ENCODE assay signal across 17 mouse cellular contexts in genomic region chr16:30787351-30787750, GRCm38 (mm10).
DNase-seq lines count a peak whose midpoint lies in the region; ATAC-seq and TF ChIP-seq lines count a peak whose summit lies in the region.
"Had no signal": no experiment of that assay in that cellular context is flagged by ENCODE, and none has a peak within 500 bp of the region (broad histone marks: within the 10 kb centered on the region; RNA-seq: fewer than 3 reads in every experiment).

No protein-coding gene starts in this region.

- H3K36me3 ChIP-seq in heart, embryonic 10.5 days = no peaks in the 10 kb centered on the region
- H3K36me3 ChIP-seq in heart, embryonic 11.5 days (ENCODE audit: control insufficient read depth, insufficient read depth, low read length) = no peaks in the 10 kb centered on the region
- no peaks in the 10 kb centered on the region for H3K36me3 ChIP-seq in lung, postnatal 0 days (ENCODE audit: insufficient read depth, low read length)
- no peaks in the 10 kb centered on the region for H3K36me3 ChIP-seq in embryonic facial prominence, embryonic 10.5 days (replicated peaks)
- no peaks in the 10 kb centered on the region for H3K36me3 ChIP-seq in liver, postnatal 0 days (replicated peaks; ENCODE audit: insufficient read depth, low read length)
- H3K36me3 ChIP-seq: embryonic facial prominence, embryonic 13.5 days; forebrain, embryonic 15.5 days; hindbrain, embryonic 15.5 days; limb, embryonic 15.5 days; midbrain, embryonic 10.5 days had no signal

- H3K4me2 ChIP-seq in heart, embryonic 11.5 days = no peak overlapping the region
- H3K4me2 ChIP-seq in lung, postnatal 0 days (replicated peaks; ENCODE audit: low read depth, low read length) = no peak overlapping the region
- H3K4me2 ChIP-seq in liver, postnatal 0 days (ENCODE audit: low read depth, low read length) = no peak overlapping the region
- H3K4me2 ChIP-seq: embryonic facial prominence, embryonic 13.5 days; forebrain, embryonic 15.5 days; hindbrain, embryonic 15.5 days; limb, embryonic 15.5 days had no signal

- TF ChIP-seq EP300 in lung, postnatal 0 days (IDR thresholded peaks at IDR 0.05) = no peak
- TF ChIP-seq EP300 in liver, postnatal 0 days (IDR thresholded peaks at IDR 0.05; ENCODE audit: low read depth) = no peak

- WGBS in heart, embryonic 10.5 days = 82% methylated on average over 1 of the region's 1 CpGs
- 76% methylated on average over 1 of the region's 1 CpGs for WGBS in heart, embryonic 11.5 days (ENCODE audit: insufficient replicate concordance)
- 71% methylated on average over 1 of the region's 1 CpGs for WGBS in lung, postnatal 0 days
- WGBS in embryonic facial prominence, embryonic 10.5 days = 86% methylated on average over 1 of the region's 1 CpGs
- WGBS in liver, postnatal 0 days (ENCODE audit: insufficient replicate concordance) = 86% methylated on average over 1 of the region's 1 CpGs

- peaks cover 56% of the 10 kb centered on the region for H3K4me1 ChIP-seq in heart, embryonic 10.5 days
- H3K4me1 ChIP-seq in heart, embryonic 11.5 days (ENCODE audit: control insufficient read depth, insufficient read depth, low read length) = peaks cover 45% of the 10 kb centered on the region
- peaks cover 21% of the 10 kb centered on the region; the same call in 1 of the 2 replicates for H3K4me1 ChIP-seq in lung, postnatal 0 days (ENCODE audit: insufficient read depth, low read depth, low read length)
- H3K4me1 ChIP-seq in embryonic facial prominence, embryonic 10.5 days = peaks cover 28% of the 10 kb centered on the region
- H3K4me1 ChIP-seq in liver, postnatal 0 days (ENCODE audit: insufficient read depth) = peaks cover 48% of the 10 kb centered on the region

- no peak overlapping the region for H3K4me3 ChIP-seq in heart, embryonic 10.5 days
- no peak overlapping the region for H3K4me3 ChIP-seq in heart, embryonic 11.5 days (ENCODE audit: low read depth, low read length)
- no peak overlapping the region for H3K4me3 ChIP-seq in lung, postnatal 0 days (ENCODE audit: low read depth, low read length)
- H3K4me3 ChIP-seq in embryonic facial prominence, embryonic 10.5 days = no peak overlapping the region
- no peak overlapping the region for H3K4me3 ChIP-seq in liver, postnatal 0 days (ENCODE audit: low read depth, low read length)
- H3K4me3 ChIP-seq: embryonic facial prominence, embryonic 13.5 days; forebrain, embryonic 15.5 days; hindbrain, embryonic 15.5 days; limb, embryonic 15.5 days; midbrain, embryonic 10.5 days had no signal

- no peaks in the 10 kb centered on the region for H3K9me3 ChIP-seq in heart, embryonic 10.5 days
- H3K9me3 ChIP-seq in heart, embryonic 11.5 days (replicated peaks; ENCODE audit: control insufficient read depth, low read length) = no peaks in the 10 kb centered on the region
- H3K9me3 ChIP-seq in lung, postnatal 0 days (ENCODE audit: low read length) = no peaks in the 10 kb centered on the region
- no peaks in the 10 kb centered on the region for H3K9me3 ChIP-seq in embryonic facial prominence, embryonic 10.5 days
- H3K9me3 ChIP-seq in liver, postnatal 0 days (ENCODE audit: low read length) = no peaks in the 10 kb centered on the region
- H3K9me3 ChIP-seq: embryonic facial prominence, embryonic 13.5 days; forebrain, embryonic 15.5 days; hindbrain, embryonic 15.5 days; limb, embryonic 15.5 days; midbrain, embryonic 10.5 days had no signal

- H3K27me3 ChIP-seq in heart, embryonic 10.5 days (ENCODE audit: insufficient read depth, poor library complexity, severe bottlenecking) = no peaks in the 10 kb centered on the region
- no peaks in the 10 kb centered on the region for H3K27me3 ChIP-seq in heart, embryonic 11.5 days (ENCODE audit: control insufficient read depth, insufficient read depth, low read length)
- H3K27me3 ChIP-seq in lung, postnatal 0 days (replicated peaks; ENCODE audit: insufficient read depth, low read length) = no peaks in the 10 kb centered on the region
- H3K27me3 ChIP-seq in embryonic facial prominence, embryonic 10.5 days (replicated peaks; ENCODE audit: low read depth, poor library complexity, severe bottlenecking) = no peaks in the 10 kb centered on the region
- H3K27me3 ChIP-seq in liver, postnatal 0 days (ENCODE audit: insufficient read depth, low read length) = no peaks in the 10 kb centered on the region
- H3K27me3 ChIP-seq: embryonic facial prominence, embryonic 13.5 days; forebrain, embryonic 15.5 days; hindbrain, embryonic 15.5 days; limb, embryonic 15.5 days had no signal

- no peak for ATAC-seq in heart, embryonic 11.5 days (replicated peaks; ENCODE audit: insufficient number of reproducible peaks, low FRiP score, low TSS enrichment)
- no peak for ATAC-seq in lung, postnatal 0 days
- no peak for ATAC-seq in liver, postnatal 0 days
- ATAC-seq: forebrain, embryonic 15.5 days; intestine, postnatal 0 days had no signal

- H3K27ac ChIP-seq in heart, embryonic 10.5 days = peak overlapping the region; percentile 78
- no peak overlapping the region for H3K27ac ChIP-seq in heart, embryonic 11.5 days (ENCODE audit: low read depth, low read length)
- peak overlapping the region; percentile 45; the same call in 1 of the 2 replicates for H3K27ac ChIP-seq in lung, postnatal 0 days (ENCODE audit: low read length)
- H3K27ac ChIP-seq in embryonic facial prominence, embryonic 10.5 days (replicated peaks) = 0 out of 2 replicates have a peak overlapping the region, but pooled peaks have one; percentile 1
- H3K27ac ChIP-seq in liver, postnatal 0 days (ENCODE audit: low read depth) = peak overlapping the region; percentile 78
- H3K27ac ChIP-seq: embryonic facial prominence, embryonic 13.5 days; forebrain, embryonic 15.5 days; hindbrain, embryonic 15.5 days; limb, embryonic 15.5 days; midbrain, embryonic 10.5 days had no signal

- TF ChIP-seq CTCF in lung, postnatal 0 days (IDR thresholded peaks at IDR 0.05) = no peak
- TF ChIP-seq CTCF in liver, postnatal 0 days (IDR thresholded peaks at IDR 0.05; ENCODE audit: low read depth) = no peak

- DNase-seq in heart, embryonic 10.5 days (ENCODE audit: low spot score) = peak; percentile 62
- DNase-seq in lung, postnatal 0 days (ENCODE audit: low spot score) = no peak
- DNase-seq in lung, postnatal 36 days = no peak
- no peak for DNase-seq in embryonic facial prominence, embryonic 10.5 days (ENCODE audit: low spot score)
- peak; percentile 14 for DNase-seq in liver, postnatal 0 days
- DNase-seq in yolk sac, embryonic 10.5 days (ENCODE audit: low spot score) = no peak
- DNase-seq in urinary bladder, postnatal 36 days (ENCODE audit: low spot score in 2 of 2) = no peak
- DNase-seq: adrenal gland, adult 2 months; right cerebral cortex, postnatal 25 days; thymus, postnatal 14 days had no signal

- H3K9ac ChIP-seq in heart, embryonic 11.5 days (ENCODE audit: low read depth, low read length) = no peak overlapping the region
- H3K9ac ChIP-seq in lung, postnatal 0 days (replicated peaks; ENCODE audit: low read depth) = no peak overlapping the region
- no peak overlapping the region; the same call in 1 of the 2 replicates for H3K9ac ChIP-seq in liver, postnatal 0 days (replicated peaks)
- H3K9ac ChIP-seq: embryonic facial prominence, embryonic 13.5 days; forebrain, embryonic 15.5 days; hindbrain, embryonic 15.5 days; limb, embryonic 15.5 days had no signal

Comparison
In these comparisons a context has a peak if more than half of its experiments do, and no peak if none do; other contexts are left out.
1. DNase-seq: peak in heart, embryonic 10.5 days (single experiment) and liver, postnatal 0 days (single experiment); none in lung, postnatal 0 days (single experiment), lung, postnatal 36 days (single experiment), embryonic facial prominence, embryonic 10.5 days (single experiment), yolk sac, embryonic 10.5 days (single experiment) and urinary bladder, postnatal 36 days (0 of 2).